In genomic region chr19:48327115-48327514, GRCm38 (mm10) we compare ENCODE assay signal across 23 mouse cellular contexts.
DNase-seq lines count a peak whose midpoint lies in the region; ATAC-seq and TF ChIP-seq lines count a peak whose summit lies in the region.
"Had no signal": no experiment of that assay in that cellular context is flagged by ENCODE, and none has a peak within 500 bp of the region (broad histone marks: within the 10 kb centered on the region; RNA-seq: fewer than 3 reads in every experiment).

No protein-coding gene starts in this region.

- no peak for TF ChIP-seq POLR2A in brain, embryonic 14.5 days (IDR thresholded peaks at IDR 0.05; ENCODE audit: borderline replicate concordance, extremely low read depth, insufficient read depth, insufficient read length, poor library complexity, severe bottlenecking)

- no peaks in the 10 kb centered on the region for H3K36me3 ChIP-seq in forebrain, embryonic 15.5 days
- no peaks in the 10 kb centered on the region for H3K36me3 ChIP-seq in forebrain, postnatal 0 days (ENCODE audit: insufficient read depth)
- no peaks in the 10 kb centered on the region for H3K36me3 ChIP-seq in midbrain, embryonic 11.5 days (ENCODE audit: control insufficient read depth, insufficient read depth, low read length)
- no peaks in the 10 kb centered on the region for H3K36me3 ChIP-seq in midbrain, embryonic 15.5 days (replicated peaks)
- H3K36me3 ChIP-seq: embryonic facial prominence, embryonic 13.5 days; embryonic facial prominence, embryonic 15.5 days; G1E had no signal

- no peaks in the 10 kb centered on the region for H3K9me3 ChIP-seq in forebrain, embryonic 15.5 days
- no peaks in the 10 kb centered on the region for H3K9me3 ChIP-seq in forebrain, postnatal 0 days (ENCODE audit: low read length)
- no peaks in the 10 kb centered on the region for H3K9me3 ChIP-seq in midbrain, embryonic 11.5 days (ENCODE audit: control insufficient read depth, low read length)
- H3K9me3 ChIP-seq in midbrain, embryonic 15.5 days = no peaks in the 10 kb centered on the region
- H3K9me3 ChIP-seq: embryonic facial prominence, embryonic 13.5 days; embryonic facial prominence, embryonic 15.5 days had no signal

- no peak overlapping the region for H3K9ac ChIP-seq in forebrain, embryonic 15.5 days (replicated peaks)
- H3K9ac ChIP-seq in forebrain, postnatal 0 days = no peak overlapping the region
- H3K9ac ChIP-seq in midbrain, embryonic 11.5 days (ENCODE audit: low read length) = no peak overlapping the region
- no peak overlapping the region for H3K9ac ChIP-seq in midbrain, embryonic 15.5 days
- H3K9ac ChIP-seq: embryonic facial prominence, embryonic 13.5 days; embryonic facial prominence, embryonic 15.5 days had no signal

- no peak overlapping the region for H3K4me3 ChIP-seq in forebrain, embryonic 15.5 days
- no peak overlapping the region for H3K4me3 ChIP-seq in forebrain, postnatal 0 days (ENCODE audit: low read depth, low read length)
- H3K4me3 ChIP-seq in midbrain, embryonic 11.5 days (ENCODE audit: low read depth, low read length) = no peak overlapping the region
- H3K4me3 ChIP-seq in midbrain, embryonic 15.5 days = no peak overlapping the region
- H3K4me3 ChIP-seq: embryonic facial prominence, embryonic 13.5 days; embryonic facial prominence, embryonic 15.5 days; erythroblast, embryonic 14.5 days had no signal

- H3K27me3 ChIP-seq in forebrain, embryonic 15.5 days = no peaks in the 10 kb centered on the region
- no peaks in the 10 kb centered on the region for H3K27me3 ChIP-seq in forebrain, postnatal 0 days (ENCODE audit: insufficient read depth, low read length)
- H3K27me3 ChIP-seq in midbrain, embryonic 11.5 days (ENCODE audit: control insufficient read depth, insufficient read depth, low read length) = no peaks in the 10 kb centered on the region
- no peaks in the 10 kb centered on the region for H3K27me3 ChIP-seq in midbrain, embryonic 15.5 days (replicated peaks)
- H3K27me3 ChIP-seq: CH12.LX; embryonic facial prominence, embryonic 13.5 days; embryonic facial prominence, embryonic 15.5 days; Patski had no signal

- WGBS in forebrain, embryonic 15.5 days = 21% methylated on average over 6 of the region's 6 CpGs
- 26% methylated on average over 6 of the region's 6 CpGs for WGBS in forebrain, postnatal 0 days
- WGBS in midbrain, embryonic 11.5 days = 27% methylated on average over 6 of the region's 6 CpGs
- 15% methylated on average over 6 of the region's 6 CpGs for WGBS in midbrain, embryonic 15.5 days

- peak overlapping the region; percentile 7; the same call in 1 of the 2 replicates for H3K27ac ChIP-seq in forebrain, embryonic 15.5 days (replicated peaks)
- no peak overlapping the region for H3K27ac ChIP-seq in forebrain, postnatal 0 days (ENCODE audit: low read depth, low read length)
- H3K27ac ChIP-seq in midbrain, embryonic 11.5 days (ENCODE audit: low read depth, low read length) = no peak overlapping the region
- no peak overlapping the region for H3K27ac ChIP-seq in midbrain, embryonic 15.5 days
- H3K27ac ChIP-seq: embryonic facial prominence, embryonic 13.5 days; embryonic facial prominence, embryonic 15.5 days had no signal

- no peak for DNase-seq in forebrain, postnatal 0 days
- DNase-seq in midbrain, embryonic 11.5 days (ENCODE audit: low spot score, missing footprints) = peak; percentile 73
- DNase-seq in brain, embryonic 14.5 days (ENCODE audit: low read depth) = peak; percentile 52
- DNase-seq: adrenal gland, adult 8-10 months; adrenal gland, postnatal 14 days; adrenal gland, postnatal 36 days; cerebellum, adult 11 months; cerebellum, adult 18-20 months; cerebellum, adult 8-10 months; cerebellum, adult 9-11 months; cerebellum, postnatal 14 days; cerebellum, postnatal 36 days; embryo, embryonic 11 days had no signal

- no peak for TF ChIP-seq CTCF in forebrain, postnatal 0 days (IDR thresholded peaks at IDR 0.05; ENCODE audit: low read depth)
- no peak for TF ChIP-seq CTCF in brain, embryonic 14.5 days (IDR thresholded peaks at IDR 0.05; ENCODE audit: borderline replicate concordance, extremely low read depth, insufficient read depth, insufficient read length)

- H3K4me1 ChIP-seq in forebrain, embryonic 15.5 days = peaks cover 13% of the 10 kb centered on the region
- no peaks in the 10 kb centered on the region for H3K4me1 ChIP-seq in forebrain, postnatal 0 days (ENCODE audit: insufficient read depth)
- H3K4me1 ChIP-seq in midbrain, embryonic 11.5 days (ENCODE audit: control insufficient read depth, insufficient read depth, low read length) = peaks cover 8% of the 10 kb centered on the region; the same call in 1 of the 2 replicates
- peaks cover 11% of the 10 kb centered on the region for H3K4me1 ChIP-seq in midbrain, embryonic 15.5 days
- H3K4me1 ChIP-seq: embryonic facial prominence, embryonic 13.5 days; embryonic facial prominence, embryonic 15.5 days had no signal

- no peak for ATAC-seq in forebrain, embryonic 15.5 days (replicated peaks)
- ATAC-seq in forebrain, postnatal 0 days = no peak; the same call in 1 of the 2 replicates
- no peak for ATAC-seq in midbrain, embryonic 11.5 days (ENCODE audit: low FRiP score)
- ATAC-seq in midbrain, embryonic 15.5 days (replicated peaks) = no peak
- no peak for ATAC-seq in CD4-positive, CD25-positive, alpha-beta regulatory T cell, adult 4 months
- ATAC-seq: activated CD4-positive, CD25-positive, alpha-beta regulatory T cell, adult 4 months; Patski had no signal

- no peak overlapping the region for H3K4me2 ChIP-seq in forebrain, embryonic 15.5 days (replicated peaks)
- H3K4me2 ChIP-seq in forebrain, postnatal 0 days (ENCODE audit: low read depth) = no peak overlapping the region
- H3K4me2 ChIP-seq in midbrain, embryonic 11.5 days = no peak overlapping the region
- no peak overlapping the region for H3K4me2 ChIP-seq in midbrain, embryonic 15.5 days
- H3K4me2 ChIP-seq: embryonic facial prominence, embryonic 13.5 days; embryonic facial prominence, embryonic 15.5 days had no signal
